Mouse (Mus musculus) limb, embryonic 13.5 days (tissue): ENCODE data around the gene Sarnp. TPM values are rescaled to one million over a fixed set of nuclear protein-coding genes. Genes with fewer than 3 reads are reported as not detected.

Experiments
- ATAC-seq: fragments of 200-750 bp; cut with Nextera tagmentation; 2 replicates; pipeline ENCODE4 v1.8.0; 2017; ENCODE audit warnings: low read depth, moderate number of reproducible peaks, moderate TSS enrichment; ENCODE audit not compliant: low FRiP score
- H3K27ac ChIP-seq: fragments of 300-500 bp; sonication (generic); 2 replicates; pipeline ENCODE4 v1.5.1; 2015; ENCODE audit warnings: inconsistent platforms, mild to moderate bottlenecking, moderate library complexity
- H3K27me3 ChIP-seq: fragments of 300-500 bp; sonication (generic); 2 replicates; pipeline ENCODE4 v1.6.1; 2015; ENCODE audit warnings: mild to moderate bottlenecking, inconsistent platforms
- H3K36me3 ChIP-seq: fragments of 300-500 bp; sonication (generic); 2 replicates; pipeline ENCODE4 v1.6.1; 2015; ENCODE audit warnings: inconsistent platforms, mild to moderate bottlenecking, moderate library complexity
- H3K4me1 ChIP-seq: fragments of 300-500 bp; sonication (generic); 2 replicates; pipeline ENCODE4 v1.6.1; 2015; ENCODE audit warnings: inconsistent platforms
- H3K4me2 ChIP-seq: fragments of 300-500 bp; sonication (generic); replicated peaks from 2 replicates; pipeline ENCODE4 v1.6.1; 2015; ENCODE audit warnings: inconsistent platforms, mild to moderate bottlenecking, moderate library complexity
- H3K4me3 ChIP-seq: fragments of 300-500 bp; sonication (generic); 2 replicates; pipeline ENCODE4 v1.5.1; 2015; ENCODE audit warnings: moderate library complexity, mild to moderate bottlenecking, inconsistent platforms
- H3K9ac ChIP-seq: fragments of 300-500 bp; sonication (generic); 2 replicates; pipeline ENCODE4 v1.6.1; 2015; ENCODE audit warnings: mild to moderate bottlenecking, inconsistent platforms
- H3K9me3 ChIP-seq: fragments of 300-500 bp; sonication (generic); 2 replicates; pipeline ENCODE4 v1.6.1; 2016; ENCODE audit warnings: inconsistent platforms
- WGBS: fragments of 180-500 bp; shearing (Covaris S2); methylation state at CpG from one replicate; pipeline ENCODE4 v1.1.7; 2015; 5-methylcytosine and 5-hydroxymethylcytosine counted together
- polyA plus RNA-seq: library from polyadenylated mRNA; unstranded; fragments of >200 nt; fragmentation: Nextera tagmentation; extraction: Ambion mirVana; gene quantifications from 2 replicates; pipeline ENCODE4 v1.2.1, GENCODE M21; 2015

Sarnp gene
- polyA plus RNA-seq, 1 experiment from 2014 or later, result 224 TPM

- peak overlapping the region; percentile 45 for H3K9ac ChIP-seq
- H3K9me3 ChIP-seq, result no peaks in the 10 kb centered on the region
- peak overlapping the region; percentile 51 for H3K4me2 ChIP-seq
- peak overlapping the region; percentile 16 for H3K4me3 ChIP-seq
- H3K36me3 ChIP-seq, result no peaks in the 10 kb centered on the region
- peaks cover 30% of the 10 kb centered on the region for H3K4me1 ChIP-seq
- no peak for ATAC-seq
- WGBS, result 2% methylated on average over 17 of the region's 17 CpGs
- H3K27ac ChIP-seq, result no peak overlapping the region
- H3K27me3 ChIP-seq, result peaks cover 16% of the 10 kb centered on the region
Observed at GRCm38 (mm10) chr10:128895952-128896693, 79.0 kb downstream of the Sarnp start.

- H3K4me1 ChIP-seq, result peaks cover 30% of the 10 kb centered on the region
- H3K4me3 ChIP-seq, result no peak overlapping the region
- 41% methylated on average over 1 of the region's 1 CpGs for WGBS
- H3K36me3 ChIP-seq, result no peaks in the 10 kb centered on the region
- H3K4me2 ChIP-seq, result no peak overlapping the region
- H3K27me3 ChIP-seq, result peaks cover 16% of the 10 kb centered on the region
- H3K9ac ChIP-seq, result no peak overlapping the region
- no peaks in the 10 kb centered on the region for H3K9me3 ChIP-seq
- no peak overlapping the region for H3K27ac ChIP-seq
- ATAC-seq, result no peak
Observed at GRCm38 (mm10) chr10:128896807-128897206, 79.7 kb downstream of the Sarnp start.

DNA sequence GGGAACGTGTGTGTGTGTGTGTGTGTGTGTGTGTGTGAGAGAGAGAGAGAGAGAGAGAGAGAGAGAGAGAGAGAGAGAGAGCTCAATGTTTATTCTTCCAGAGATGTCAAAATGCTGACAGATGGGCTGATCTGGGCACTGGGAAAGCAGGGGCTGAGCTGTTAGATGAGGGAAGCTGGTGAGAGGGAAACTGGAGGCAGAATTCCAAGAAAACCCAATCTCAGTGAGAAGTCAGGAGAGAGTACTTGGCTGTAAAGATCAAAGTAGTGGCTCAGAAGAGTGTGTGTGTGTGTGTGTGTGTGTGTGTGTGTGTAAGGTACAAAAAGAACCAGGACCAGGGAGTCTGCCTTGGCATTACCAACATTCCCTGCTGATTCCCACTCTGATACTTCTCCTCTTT, 80.4 kb downstream of the Sarnp start:
- WGBS, result 18% methylated on average over 1 of the region's 1 CpGs
- Histone ChIP-seq H3K4me1 (peaks cover 26% of the 10 kb centered on the region), H3K4me2 (no peak overlapping the region), H3K27ac (no peak overlapping the region), H3K9me3 (no peaks in the 10 kb centered on the region), H3K9ac (no peak overlapping the region), H3K27me3 (peaks cover 16% of the 10 kb centered on the region), H3K4me3 (no peak overlapping the region), H3K36me3 (no peaks in the 10 kb centered on the region)
- no peak for ATAC-seq

GRCm38 (mm10) chr10:128899759-128900490, 82.8 kb downstream of the Sarnp start:
- no peaks in the 10 kb centered on the region for H3K9me3 ChIP-seq
- H3K4me2 ChIP-seq, result no peak overlapping the region
- no peak overlapping the region for H3K27ac ChIP-seq
- ATAC-seq, result no peak
- no peaks in the 10 kb centered on the region for H3K36me3 ChIP-seq
- H3K27me3 ChIP-seq, result peaks cover 16% of the 10 kb centered on the region
- H3K4me1 ChIP-seq, result peaks cover 19% of the 10 kb centered on the region
- H3K4me3 ChIP-seq, result no peak overlapping the region
- no peak overlapping the region for H3K9ac ChIP-seq
- 79% methylated on average over 6 of the region's 6 CpGs for WGBS

- Histone ChIP-seq H3K9ac (no peak within 1 kb of the TSS), H3K27me3 (peaks cover 16% of the 10 kb centered on the region), H3K4me3 (no peak within 1 kb of the TSS), H3K9me3 (no peaks in the 10 kb centered on the region), H3K27ac (no peak within 1 kb of the TSS), H3K4me1 (peaks cover 15% of the 10 kb centered on the region), H3K4me2 (no peak within 1 kb of the TSS), H3K36me3 (no peaks in the 10 kb centered on the region)
- ATAC-seq, result no peak
- 78% methylated on average over 3 of the region's 3 CpGs for WGBS
Observed at GRCm38 (mm10) chr10:128900698-128901097, 83.6 kb downstream of the Sarnp start, which contains the start of gene Cd63. Cd63 (plus strand) TSS chr10:128900989.

DNA sequence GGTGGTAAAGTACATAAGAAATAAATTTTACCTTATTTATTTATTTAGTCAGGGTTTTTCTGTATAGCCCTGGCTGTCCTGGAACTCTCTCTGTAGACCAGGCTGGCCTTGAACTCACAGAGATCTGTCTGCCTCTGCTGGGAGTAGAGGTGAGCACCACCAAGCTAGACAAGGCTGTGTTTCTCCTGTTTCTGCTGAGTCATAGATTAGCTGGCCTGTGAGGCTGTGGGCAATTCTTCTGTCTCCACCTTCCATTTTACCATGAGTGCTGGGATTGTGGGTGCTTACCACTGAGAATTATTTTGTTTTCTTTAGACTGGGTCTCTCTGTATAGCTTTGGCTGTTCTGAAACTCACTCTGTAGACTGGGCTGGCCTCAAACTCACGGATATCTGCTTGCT, 84.3 kb downstream of the Sarnp start:
- WGBS, result 79% methylated on average over 1 of the region's 1 CpGs
- Histone ChIP-seq H3K27ac (no peak overlapping the region), H3K4me3 (no peak overlapping the region), H3K9me3 (no peaks in the 10 kb centered on the region), H3K36me3 (no peaks in the 10 kb centered on the region), H3K4me2 (no peak overlapping the region), H3K27me3 (peaks cover 8% of the 10 kb centered on the region), H3K4me1 (peaks cover 8% of the 10 kb centered on the region), H3K9ac (no peak overlapping the region)
- ATAC-seq, result no peak

DNA sequence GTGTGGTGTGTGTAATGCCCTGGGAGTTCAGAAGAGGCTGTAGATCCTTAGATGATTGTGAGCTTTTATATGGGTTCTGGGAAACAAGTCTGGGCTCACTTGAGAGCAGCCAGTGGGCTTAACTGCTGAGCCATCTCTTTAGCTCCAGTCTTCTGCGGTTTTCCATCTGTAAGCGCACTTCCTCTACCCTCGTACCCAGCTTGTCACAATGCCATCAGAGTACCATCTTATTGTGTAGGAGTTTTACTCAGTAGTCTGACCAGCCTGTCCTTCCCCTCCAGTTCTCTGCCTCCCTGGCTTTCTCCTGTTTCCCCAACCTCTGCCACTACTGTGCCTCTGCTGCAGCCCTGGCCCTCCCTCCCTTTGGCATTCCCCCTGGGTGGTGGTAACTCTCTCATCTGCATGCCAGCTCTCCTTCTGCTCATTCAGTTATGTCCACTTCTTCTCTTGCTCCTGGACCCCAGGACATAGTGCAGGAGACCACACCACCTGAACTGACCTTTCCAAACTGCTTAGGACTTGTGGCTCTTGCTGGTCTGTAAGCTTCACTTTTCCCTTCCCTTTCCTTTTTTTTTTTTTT, 85.4 kb downstream of the Sarnp start:
- no peaks in the 10 kb centered on the region for H3K9me3 ChIP-seq
- H3K36me3 ChIP-seq, result no peaks in the 10 kb centered on the region
- no peaks in the 10 kb centered on the region for H3K4me1 ChIP-seq
- no peak for ATAC-seq
- no peak overlapping the region for H3K4me2 ChIP-seq
- 86% methylated on average over 3 of the region's 3 CpGs for WGBS
- H3K27me3 ChIP-seq, result no peaks in the 10 kb centered on the region
- no peak overlapping the region for H3K4me3 ChIP-seq
- no peak overlapping the region for H3K27ac ChIP-seq
- H3K9ac ChIP-seq, result no peak overlapping the region

DNA sequence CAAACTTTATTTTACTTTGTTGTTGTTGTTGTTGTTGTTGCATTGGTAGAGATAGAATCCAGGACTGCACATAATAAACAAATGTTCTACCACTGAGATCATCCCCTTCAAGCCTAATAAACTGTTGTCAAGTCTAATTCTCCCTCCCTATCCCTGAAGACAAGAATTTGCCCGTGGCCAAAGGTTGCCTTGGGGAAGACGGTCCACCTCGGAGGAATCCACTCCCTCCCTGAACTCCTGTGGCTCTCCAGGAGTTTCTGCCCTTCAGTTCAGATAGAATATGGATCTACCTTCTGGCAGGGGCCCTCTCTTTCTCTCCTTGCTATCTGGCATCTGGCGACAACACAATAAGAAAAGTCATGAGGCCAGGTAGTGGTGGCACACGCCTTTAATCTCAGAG, 87.7 kb downstream of the Sarnp start:
- no peaks in the 10 kb centered on the region for H3K27me3 ChIP-seq
- H3K4me2 ChIP-seq, result no peak overlapping the region
- H3K4me1 ChIP-seq, result peaks cover 7% of the 10 kb centered on the region
- no peak for ATAC-seq
- no peaks in the 10 kb centered on the region for H3K9me3 ChIP-seq
- 76% methylated on average over 5 of the region's 5 CpGs for WGBS
- H3K27ac ChIP-seq, result no peak overlapping the region
- H3K36me3 ChIP-seq, result no peaks in the 10 kb centered on the region
- H3K4me3 ChIP-seq, result no peak overlapping the region
- no peak overlapping the region for H3K9ac ChIP-seq

DNA sequence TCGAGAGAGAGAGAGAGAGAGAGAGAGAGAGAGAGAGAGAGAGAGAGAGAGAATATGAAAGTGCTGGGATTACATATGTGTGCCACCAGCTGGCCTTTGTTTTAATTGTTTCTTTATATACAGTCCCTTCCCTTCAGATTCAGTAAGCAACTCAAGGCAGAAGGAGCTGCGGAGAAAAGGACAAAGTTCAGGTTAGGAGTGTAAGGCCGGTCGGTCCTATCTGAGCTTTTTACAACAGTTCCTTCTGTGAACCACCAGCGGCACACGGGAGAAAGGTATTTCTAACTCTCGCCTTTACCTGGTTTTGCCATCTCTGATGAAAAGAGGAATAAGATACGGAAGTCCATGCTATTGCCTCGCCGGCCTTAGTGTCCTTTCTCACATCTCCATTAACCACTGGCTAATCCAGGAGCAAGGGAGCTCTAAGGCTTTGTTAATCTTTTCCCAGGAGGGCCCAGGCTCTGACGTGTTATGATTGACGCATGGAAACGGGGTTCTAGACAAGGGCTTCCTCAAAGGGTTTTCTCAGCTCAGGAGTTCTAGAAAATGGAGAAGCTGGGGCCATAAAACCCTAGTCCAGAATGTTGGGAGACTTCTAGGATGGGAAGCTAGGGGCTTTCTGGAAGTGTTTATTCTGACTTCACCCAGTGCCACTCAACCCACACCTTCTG, 91.8 kb downstream of the Sarnp start:
- peak overlapping the region; percentile 96 for H3K27ac ChIP-seq
- peak overlapping the region; percentile 87 for H3K4me3 ChIP-seq
- H3K27me3 ChIP-seq, result no peaks in the 10 kb centered on the region
- ATAC-seq, result no peak
- H3K4me1 ChIP-seq, result peaks cover 38% of the 10 kb centered on the region
- 57% methylated on average over 13 of the region's 13 CpGs for WGBS
- H3K4me2 ChIP-seq, result peak overlapping the region; percentile 77
- H3K9me3 ChIP-seq, result no peaks in the 10 kb centered on the region
- peak overlapping the region; percentile 100 for H3K9ac ChIP-seq
- peaks cover 27% of the 10 kb centered on the region for H3K36me3 ChIP-seq

- H3K9me3 ChIP-seq, result no peaks in the 10 kb centered on the region
- H3K4me3 ChIP-seq, result peak overlapping the region; percentile 87
- H3K36me3 ChIP-seq, result peaks cover 34% of the 10 kb centered on the region
- peak; percentile 87 for ATAC-seq
- peak overlapping the region; percentile 77 for H3K4me2 ChIP-seq
- H3K4me1 ChIP-seq, result peaks cover 38% of the 10 kb centered on the region
- H3K27ac ChIP-seq, result peak overlapping the region; percentile 96
- under 1% methylated on average over 38 of the region's 41 CpGs for WGBS
- peak overlapping the region; percentile 100 for H3K9ac ChIP-seq
- no peaks in the 10 kb centered on the region for H3K27me3 ChIP-seq
Observed at GRCm38 (mm10) chr10:128909567-128910028, 92.5 kb downstream of the Sarnp start.

DNA sequence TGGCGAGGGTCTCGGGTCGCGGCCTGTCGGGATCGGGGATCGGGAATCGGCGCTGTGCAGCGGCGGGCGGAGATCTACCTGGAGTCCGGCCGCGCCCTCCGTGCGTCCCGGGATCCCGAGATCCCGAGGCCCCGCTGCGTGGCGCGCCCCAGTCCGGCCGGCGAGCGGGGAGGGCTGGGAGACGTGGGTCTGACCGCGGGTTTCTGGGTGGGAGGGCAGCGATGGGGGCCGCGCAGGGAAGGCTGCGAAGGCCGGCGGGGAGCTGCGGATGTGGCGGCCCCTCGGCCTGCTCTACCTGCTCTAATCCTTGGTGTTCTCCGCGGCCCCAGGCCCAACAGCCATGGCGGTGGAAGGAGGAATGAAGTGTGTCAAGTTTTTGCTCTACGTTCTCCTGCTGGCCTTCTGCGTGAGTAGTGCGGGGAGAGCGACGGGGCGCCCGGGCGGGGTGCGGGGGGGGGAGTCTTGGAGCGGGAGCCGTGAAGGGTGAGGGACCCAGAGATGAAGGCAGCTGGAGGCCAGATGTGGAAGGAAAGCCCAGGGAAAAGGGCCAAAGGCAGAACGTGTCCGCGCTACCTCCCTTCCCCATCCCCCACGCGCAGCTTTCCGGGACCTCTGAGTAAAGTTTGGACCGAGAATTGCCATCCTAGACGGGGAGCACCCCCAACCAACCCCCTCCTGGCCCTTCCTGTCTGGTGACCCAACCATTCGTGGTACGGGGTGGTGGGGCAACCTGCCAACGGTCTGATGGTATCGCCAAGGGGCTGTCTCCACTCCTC, 93.1 kb downstream of the Sarnp start:
- WGBS, result under 1% methylated on average over 60 of the region's 66 CpGs
- Histone ChIP-seq H3K4me3 (peak overlapping the region; percentile 87), H3K4me2 (peak overlapping the region; percentile 77), H3K27ac (peak overlapping the region; percentile 96), H3K9me3 (no peaks in the 10 kb centered on the region), H3K4me1 (peaks cover 38% of the 10 kb centered on the region), H3K27me3 (no peaks in the 10 kb centered on the region), H3K9ac (peak overlapping the region; percentile 100), H3K36me3 (peaks cover 40% of the 10 kb centered on the region)
- peak; percentile 29 for ATAC-seq
